Mouse (Mus musculus): ENCODE measurements around the gene Rnf43.

The Rnf43 gene

GRCm38 (mm10) chr11:87712188-87712587 lies 49.7 kb downstream of the Rnf43 start:
- DNase-seq (ENCODE audit: low read depth) = no peak

DNA sequence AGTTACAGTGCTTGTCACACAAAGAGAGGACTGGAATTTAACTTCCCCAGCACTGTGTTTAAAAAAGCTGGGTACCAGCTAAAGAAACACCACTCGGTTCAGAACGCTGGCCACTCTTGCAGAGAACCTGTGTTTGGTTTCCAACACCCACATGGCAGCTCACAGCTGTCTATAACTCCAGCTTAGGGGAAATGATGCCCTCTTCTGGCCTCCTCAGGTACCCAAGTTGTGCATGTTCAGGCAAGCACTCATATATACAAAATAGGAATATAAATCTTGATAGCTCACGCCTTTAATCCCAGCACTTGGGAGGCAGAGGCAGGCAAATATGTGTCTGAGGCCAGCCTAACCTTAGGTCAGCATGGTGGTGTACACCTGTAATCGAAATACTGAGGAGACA lies 53.5 kb downstream of the Rnf43 start:
- no peak for DNase-seq (ENCODE audit: low read depth)

DNA sequence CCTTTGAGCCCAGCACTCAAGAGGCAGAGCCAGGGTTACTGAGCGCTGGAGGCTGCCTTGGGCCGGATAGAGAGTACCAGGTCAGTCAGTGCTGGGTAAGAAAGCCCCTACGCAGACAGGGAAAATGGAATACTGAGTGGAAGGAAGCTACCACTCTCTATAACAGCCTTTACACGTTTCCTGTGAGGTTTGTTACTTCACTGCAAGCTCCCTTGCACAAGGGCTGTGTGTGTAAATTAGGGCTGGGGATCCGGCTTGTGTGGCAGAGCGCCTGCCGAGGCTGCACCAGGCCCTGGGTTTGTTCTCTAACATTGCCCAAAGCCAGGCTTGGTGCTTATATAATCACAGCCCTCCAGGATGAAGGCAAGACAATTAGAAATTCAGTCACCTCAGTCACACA lies 57.0 kb downstream of the Rnf43 start:
- DNase-seq (ENCODE audit: low read depth) = no peak

- DNase-seq (ENCODE audit: low read depth) = no peak
Measured at GRCm38 (mm10) chr11:87720324-87720723, 57.8 kb downstream of the Rnf43 start.

- no peak for DNase-seq (ENCODE audit: low read depth)
Measured at GRCm38 (mm10) chr11:87720839-87721238, 58.3 kb downstream of the Rnf43 start.

DNA sequence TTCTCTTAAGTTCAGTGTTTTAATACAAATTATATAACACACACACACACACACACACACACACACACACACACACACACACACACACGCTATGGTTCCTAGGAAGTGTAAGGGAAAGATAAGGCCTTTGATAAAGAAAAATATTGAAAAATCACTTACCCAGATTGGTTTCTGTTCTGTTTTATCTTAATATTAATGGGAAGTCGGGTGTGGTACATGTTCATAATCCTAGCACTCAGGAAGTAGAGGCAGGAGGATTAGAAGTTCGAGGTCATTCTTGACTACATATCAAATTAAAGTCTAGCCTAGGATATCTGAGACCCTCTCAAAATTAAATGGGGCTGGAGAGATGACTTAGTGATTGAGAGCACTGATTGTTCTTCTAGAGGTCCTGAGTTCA lies 59.6 kb downstream of the Rnf43 start:
- no peak for DNase-seq (ENCODE audit: low read depth)

DNA sequence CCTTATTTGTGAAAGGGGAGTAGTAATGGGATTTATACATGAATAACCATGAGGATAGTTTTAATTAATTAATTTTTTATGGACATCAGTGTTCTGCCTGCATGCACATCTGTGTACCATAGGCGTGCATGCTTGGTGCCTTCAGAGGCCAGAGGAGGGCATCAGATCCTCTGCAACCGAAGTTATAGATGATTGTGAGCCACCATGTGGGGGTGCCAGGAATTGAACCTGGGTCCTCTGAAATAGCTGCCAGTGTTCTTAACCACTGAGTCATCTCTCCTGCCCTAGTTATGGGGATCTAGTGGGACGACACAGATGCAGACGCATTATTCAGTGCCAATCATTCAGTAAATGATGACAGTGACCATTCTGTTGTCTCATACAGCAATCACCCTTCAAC lies 60.4 kb downstream of the Rnf43 start:
- DNase-seq (ENCODE audit: low read depth) = no peak

DNA sequence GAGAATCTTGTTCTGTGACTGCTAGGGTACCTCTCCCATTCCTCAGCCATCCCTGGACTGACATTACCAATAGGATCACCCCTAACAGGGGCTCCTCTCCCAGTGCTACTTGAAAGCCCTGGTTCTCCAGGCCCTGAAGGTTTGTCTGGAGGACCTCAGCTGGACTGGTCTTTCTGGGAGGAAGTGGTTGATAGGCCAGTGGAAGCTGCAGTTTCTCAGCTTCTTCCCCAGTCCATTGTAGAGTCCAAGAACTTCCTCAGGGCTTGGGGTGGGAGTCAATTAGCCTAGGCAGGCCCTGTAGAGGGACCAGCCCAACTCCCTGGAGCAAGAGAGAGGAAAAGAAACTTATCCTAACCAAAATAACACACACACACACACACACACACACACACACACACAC lies 63.0 kb downstream of the Rnf43 start:
- DNase-seq (ENCODE audit: low read depth) = no peak

- no peak for DNase-seq (ENCODE audit: low read depth)
Measured at GRCm38 (mm10) chr11:87725964-87726562, 63.5 kb downstream of the Rnf43 start.

DNA sequence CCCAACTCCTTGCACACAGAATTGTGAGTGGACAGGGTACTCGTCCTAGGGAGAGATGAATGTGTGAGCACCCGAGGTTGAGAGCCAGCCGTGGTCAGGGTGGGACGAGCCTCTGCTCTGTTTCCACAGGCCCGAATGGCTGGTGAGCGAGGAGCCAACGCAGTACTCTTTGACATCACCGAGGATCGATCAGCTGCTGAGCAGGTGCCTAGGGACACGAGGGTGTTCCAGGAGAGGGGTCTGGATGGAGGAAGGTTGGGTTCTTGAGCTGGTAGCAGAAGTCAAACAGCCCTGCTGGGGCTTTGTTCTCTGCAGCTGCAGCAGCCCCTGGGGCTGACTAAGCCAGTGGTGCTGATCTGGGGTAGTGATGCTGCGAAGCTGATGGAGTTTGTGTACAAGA lies 64.5 kb downstream of the Rnf43 start:
- DNase-seq (ENCODE audit: low read depth) = no peak

DNA sequence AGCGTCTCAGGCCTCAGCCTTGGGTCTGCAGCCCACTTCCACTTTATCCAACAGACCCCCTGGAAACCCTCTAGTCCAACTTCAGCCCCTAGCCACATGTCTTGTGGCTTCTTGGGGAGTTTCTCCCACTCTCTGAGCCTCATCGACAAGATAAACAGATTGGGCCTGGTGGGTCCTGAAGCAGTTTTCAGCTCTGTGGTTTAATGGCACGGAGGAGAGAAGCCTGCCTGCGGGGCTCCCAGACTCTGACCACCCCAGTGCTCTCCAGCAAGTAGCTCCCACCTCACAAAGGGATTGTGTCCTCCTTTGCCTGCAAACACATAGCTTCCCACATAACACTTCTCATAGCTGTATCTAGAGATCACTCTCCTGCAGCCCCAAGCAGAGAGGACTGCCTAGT lies 64.9 kb downstream of the Rnf43 start:
- DNase-seq (ENCODE audit: low read depth) = no peak

GRCm38 (mm10) chr11:87728850-87729592 lies 66.5 kb downstream of the Rnf43 start:
- no peak for DNase-seq (ENCODE audit: low read depth)

DNA sequence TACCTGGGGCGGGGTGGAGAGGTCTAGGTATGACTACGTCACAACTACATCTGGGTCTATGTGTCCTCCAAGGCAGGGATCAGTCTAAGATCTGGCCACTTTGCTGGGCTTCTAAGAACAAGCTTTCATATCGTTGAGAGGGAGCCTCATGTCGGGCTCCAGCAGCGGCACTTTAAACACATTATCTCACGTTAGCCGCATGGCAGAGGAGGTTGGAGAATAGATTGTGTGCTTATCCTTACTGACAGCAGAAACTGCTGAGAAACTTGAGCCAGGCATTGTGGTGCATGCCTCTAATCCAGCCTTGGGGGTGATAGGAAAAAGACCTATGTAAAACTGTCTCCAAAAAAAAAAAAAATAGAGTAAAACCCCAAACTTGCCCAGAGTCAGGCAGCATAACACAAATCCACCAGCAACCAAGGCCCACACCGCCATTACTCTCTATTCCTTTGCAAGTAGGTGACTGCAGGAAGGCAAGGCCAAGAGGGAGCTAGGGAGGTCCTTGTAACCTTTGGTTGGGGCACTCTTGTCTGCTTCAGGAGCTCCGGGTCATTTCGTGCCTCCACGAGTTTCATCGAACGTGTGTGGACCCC lies 67.2 kb downstream of the Rnf43 start:
- DNase-seq (ENCODE audit: low read depth) = no peak

- DNase-seq (ENCODE audit: low read depth) = no peak
Measured at GRCm38 (mm10) chr11:87730652-87731310, 68.3 kb downstream of the Rnf43 start.

- no peak for DNase-seq (ENCODE audit: low read depth)
Measured at GRCm38 (mm10) chr11:87734346-87734745, 71.8 kb downstream of the Rnf43 start.

DNA sequence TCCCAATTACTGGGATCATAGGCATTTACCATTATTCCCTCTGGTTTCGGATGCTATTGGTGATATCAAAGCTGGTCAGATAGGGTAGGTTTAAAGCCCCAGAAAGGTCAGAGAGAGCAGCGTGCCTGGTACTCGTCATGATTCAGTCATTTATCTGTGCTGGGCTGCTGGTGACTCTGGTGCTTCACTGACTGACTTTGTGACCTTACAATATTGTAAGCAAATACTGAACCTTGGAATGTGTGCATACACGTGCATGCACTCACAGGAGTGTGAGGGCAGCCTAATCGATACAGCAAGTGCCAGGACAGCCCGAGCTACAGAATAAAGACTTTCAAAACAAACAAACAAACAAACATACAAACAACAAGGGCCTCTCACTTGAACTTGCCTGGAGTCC lies 73.2 kb downstream of the Rnf43 start:
- no peak for DNase-seq (ENCODE audit: low read depth)

DNA sequence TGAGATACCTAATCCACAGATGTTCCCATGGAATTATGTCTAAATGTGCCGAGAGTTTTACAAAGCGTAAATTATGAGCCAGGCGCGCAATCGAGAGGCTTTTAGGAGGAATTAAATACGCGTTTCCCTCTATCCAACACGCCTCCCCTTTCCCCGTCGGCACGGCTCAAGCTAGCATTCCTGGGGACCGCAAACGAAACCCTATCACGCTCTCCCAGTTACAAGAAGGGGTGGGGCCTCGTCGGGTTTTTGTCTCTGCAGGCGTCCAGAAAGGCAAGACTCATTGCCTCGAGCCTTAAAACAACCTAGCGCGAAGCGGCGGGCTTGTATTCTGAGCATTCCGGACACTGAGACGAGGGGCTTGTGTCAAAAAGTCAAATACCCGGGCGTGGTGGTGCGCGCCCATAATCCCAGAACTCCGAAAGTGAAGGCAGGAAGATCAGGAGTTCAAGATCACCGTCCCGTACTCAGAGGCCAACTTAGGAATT lies 74.2 kb downstream of the Rnf43 start:
- DNase-seq (ENCODE audit: low read depth) = peak; percentile 31

GRCm38 (mm10) chr11:87737175-87737740 lies 74.7 kb downstream of the Rnf43 start, which contains the start of gene Supt4a:
Gene Supt4a, plus strand, starts transcription at chr11:87737552.
- peak; percentile 78 for DNase-seq (ENCODE audit: low read depth)

GRCm38 (mm10) chr11:87743691-87744090 lies 81.2 kb downstream of the Rnf43 start:
- no peak for DNase-seq (ENCODE audit: low read depth)

DNA sequence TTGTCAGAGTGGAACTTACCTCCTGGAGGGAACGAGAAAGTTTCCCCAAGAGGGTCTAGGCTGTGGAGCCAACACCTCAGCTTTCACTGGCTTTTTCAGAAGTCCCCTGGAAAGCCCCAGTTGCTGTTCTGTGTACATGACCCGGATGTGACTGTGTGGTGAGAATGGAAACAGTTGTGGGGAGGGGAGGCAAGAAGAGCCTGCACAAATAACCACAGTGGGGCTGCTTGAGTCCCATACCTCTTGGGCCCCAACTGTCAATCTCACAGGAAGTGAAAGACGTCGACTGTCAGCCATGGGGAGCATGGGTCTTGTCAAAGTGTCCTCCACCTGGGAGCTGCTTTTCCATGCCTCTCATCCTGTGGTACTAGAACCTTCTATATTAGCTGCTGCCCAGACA lies 82.4 kb downstream of the Rnf43 start:
- DNase-seq (ENCODE audit: low read depth) = no peak

GRCm38 (mm10) chr11:87745632-87746555 lies 83.4 kb downstream of the Rnf43 start:
- no peak for DNase-seq (ENCODE audit: low read depth)

Measured in fibroblast of lung, adult 2 months (primary cell).